Comparison of ENCODE assay signal across 16 mouse cellular contexts in genomic region chr2:13087811-13088210, GRCm38 (mm10).
DNase-seq lines count a peak whose midpoint lies in the region; ATAC-seq lines count a peak whose summit lies in the region.
"Had no signal": no experiment of that assay in that cellular context is flagged by ENCODE, and none has a peak within 500 bp of the region (broad histone marks: within the 10 kb centered on the region; RNA-seq: fewer than 3 reads in every experiment).

No protein-coding gene starts in this region.

- peak; percentile 86 for ATAC-seq in CD4-positive, CD25-positive, alpha-beta regulatory T cell, adult 4 months
- ATAC-seq: forebrain, embryonic 14.5 days; forebrain, embryonic 16.5 days had no signal

- DNase-seq in CD4-positive, CD25-positive, alpha-beta regulatory T cell, adult 2 months (ENCODE audit: low read depth, low spot score): peak; percentile 7
- DNase-seq in induced T-regulatory cell, adult 2 months (ENCODE audit: low read depth): peak; percentile 6
- DNase-seq in right cerebral cortex, postnatal 36 days (ENCODE audit: low spot score in 2 of 2): no peak
- DNase-seq in spleen, postnatal 36 days (ENCODE audit: low spot score in 2 of 2): no peak
- DNase-seq in spleen, postnatal 14 days (ENCODE audit: low spot score in 2 of 2): no peak
- DNase-seq: adrenal gland, adult 8-10 months; adrenal gland, postnatal 14 days; adrenal gland, postnatal 36 days; cerebellum, adult 11-12 months; cerebellum, adult 2 months; cerebellum, adult 9-11 months; cerebellum, postnatal 36 days; embryo, embryonic 11 days had no signal

Comparison
In these comparisons a context has a peak if more than half of its experiments do, and no peak if none do; other contexts are left out.
1. DNase-seq: peak in CD4-positive, CD25-positive, alpha-beta regulatory T cell, adult 2 months (single experiment) and induced T-regulatory cell, adult 2 months (single experiment); none in right cerebral cortex, postnatal 36 days (0 of 2), spleen, postnatal 36 days (0 of 2) and spleen, postnatal 14 days (0 of 2).